Mouse (Mus musculus) hindlimb bud, embryonic 11.5 days (tissue): ENCODE results near the gene Cilp.

Source experiments
- DNase-seq: peaks from one replicate; pipeline ENCODE4 v3.0.0-alpha.2; 2012; ENCODE audit warnings: low read depth, low spot score; ENCODE audit errors: extremely low spot score

Gene Cilp

DNA sequence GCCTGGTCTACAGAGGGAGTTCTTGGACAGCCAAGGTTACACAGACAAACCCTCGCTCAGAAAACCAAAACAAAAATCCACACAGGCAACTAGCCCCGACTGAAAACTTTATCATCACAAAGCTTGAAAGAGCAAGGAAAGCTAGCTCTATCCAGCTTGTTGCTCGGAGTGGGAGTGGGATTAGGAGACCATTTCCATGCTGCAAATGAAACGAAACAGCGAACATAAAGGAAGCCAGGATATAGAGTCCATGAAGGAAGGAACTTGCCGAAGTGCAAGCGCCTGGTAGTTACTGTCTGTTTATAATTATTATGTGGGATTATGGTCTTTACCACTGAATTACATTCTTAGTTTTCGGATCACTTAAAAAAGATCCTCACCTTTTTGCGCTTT lies 28.6 kb downstream of the Cilp start:
- no peak for DNase-seq

DNA sequence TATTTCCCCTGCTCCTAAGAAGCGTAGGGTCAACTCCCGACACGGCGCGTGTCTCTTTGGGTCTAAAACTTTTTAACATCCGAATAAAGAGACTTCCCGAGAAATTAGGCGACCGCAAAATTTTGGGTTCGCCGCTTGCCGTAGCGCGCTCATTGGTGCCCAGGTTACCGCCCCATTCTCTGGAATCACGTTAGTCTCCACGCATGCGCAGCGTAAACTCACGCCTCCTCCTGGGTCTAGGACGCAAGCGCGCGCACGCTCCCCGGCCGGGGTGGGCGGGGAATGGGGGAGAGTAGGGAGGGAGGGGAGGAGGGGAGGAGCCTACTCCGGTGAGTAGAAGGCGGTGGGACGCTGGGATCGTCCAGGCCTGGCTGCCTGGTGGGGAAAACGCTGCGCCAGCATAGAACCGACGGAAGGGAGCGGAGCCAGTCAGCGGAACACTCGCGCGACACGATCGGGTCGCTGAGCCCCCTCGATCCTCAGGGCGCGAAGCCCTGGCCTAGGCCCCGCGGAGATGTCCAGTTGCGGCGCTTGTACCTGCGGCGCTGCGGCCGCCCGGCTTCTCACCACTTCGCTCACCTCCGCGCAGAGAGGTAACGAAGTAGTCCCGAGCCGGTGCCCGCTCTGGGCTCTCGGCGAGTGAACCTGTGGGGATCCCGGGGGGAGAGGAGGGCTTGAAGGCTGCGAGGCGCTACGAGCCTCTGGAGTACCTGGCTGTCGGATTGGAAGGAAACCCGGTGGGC lies 29.2 kb downstream of the Cilp start, which contains the start of gene Clpx:
Clpx (plus strand) TSS at position 288 of the 743 bp plus-strand sequence.
- DNase-seq: peak; percentile 98

DNA sequence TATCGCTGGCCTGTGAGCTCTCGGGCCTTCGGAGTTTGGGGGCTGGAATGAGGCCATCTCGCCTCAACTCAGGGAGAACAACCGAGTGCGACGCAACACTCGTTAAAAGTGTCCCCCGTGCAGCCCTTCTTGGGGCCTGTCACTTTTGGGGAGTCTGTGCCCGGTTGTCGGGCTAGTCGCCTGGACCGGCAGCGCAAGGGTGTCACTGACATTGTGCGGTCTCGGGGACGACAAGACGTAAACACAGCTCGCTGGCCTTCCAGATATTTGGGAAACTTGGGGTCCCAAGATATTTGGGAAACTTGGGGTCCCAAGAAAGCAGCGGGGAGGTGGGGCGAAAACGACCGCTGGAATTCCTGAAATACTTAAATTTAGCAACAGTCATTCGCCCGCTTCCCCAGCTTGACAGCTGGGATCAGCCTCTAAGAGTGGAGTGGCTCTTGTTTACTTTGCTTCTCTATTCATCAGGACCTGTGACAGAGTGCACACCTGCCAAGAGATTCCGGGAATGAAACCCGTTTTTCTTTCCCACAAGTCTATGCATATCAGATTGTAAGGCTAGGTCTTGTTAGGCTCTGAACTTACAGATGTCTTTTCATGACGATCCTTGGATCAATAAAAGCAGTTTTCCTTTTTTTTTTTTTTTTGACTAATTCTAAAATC lies 29.9 kb downstream of the Cilp start:
- no peak for DNase-seq

DNA sequence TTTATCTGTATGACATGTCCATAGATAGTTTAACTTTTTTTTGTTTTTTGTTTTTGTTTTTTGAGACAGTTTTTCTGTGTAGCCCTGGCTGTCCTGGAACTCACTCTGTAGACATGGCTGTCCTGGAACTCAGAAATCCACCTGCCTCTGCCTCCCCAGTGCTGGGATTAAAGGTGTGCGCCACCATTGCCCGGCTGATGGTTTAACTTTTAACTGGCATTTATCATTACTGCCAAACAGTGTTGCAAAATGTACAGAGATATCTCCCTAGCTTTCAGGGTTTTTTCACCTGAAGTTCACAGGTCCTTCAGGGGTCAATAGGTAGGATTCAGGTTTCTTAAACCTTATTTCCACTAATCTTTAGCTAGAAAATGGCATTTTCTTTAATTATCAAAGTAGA lies 32.1 kb downstream of the Cilp start:
- DNase-seq: no peak

DNA sequence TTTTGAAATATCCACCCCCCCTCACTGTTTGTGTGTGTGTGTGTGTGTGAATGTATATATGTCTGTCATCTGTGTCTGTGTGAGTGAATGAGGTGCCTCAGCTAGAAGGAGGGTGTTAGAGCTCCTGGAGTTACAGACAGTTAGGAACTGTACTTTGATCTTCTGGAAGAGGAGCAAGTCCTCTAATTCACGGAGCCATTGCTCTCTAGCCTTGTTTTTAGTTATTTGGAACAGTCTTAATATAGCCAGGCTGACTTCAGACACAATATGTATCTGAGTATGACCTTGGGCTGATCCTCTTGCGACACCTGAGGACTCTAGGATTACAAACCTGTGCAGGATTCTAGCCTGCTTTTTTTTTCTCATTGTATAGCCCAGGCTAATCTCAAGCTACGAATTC lies 33.8 kb downstream of the Cilp start:
- DNase-seq: no peak

DNA sequence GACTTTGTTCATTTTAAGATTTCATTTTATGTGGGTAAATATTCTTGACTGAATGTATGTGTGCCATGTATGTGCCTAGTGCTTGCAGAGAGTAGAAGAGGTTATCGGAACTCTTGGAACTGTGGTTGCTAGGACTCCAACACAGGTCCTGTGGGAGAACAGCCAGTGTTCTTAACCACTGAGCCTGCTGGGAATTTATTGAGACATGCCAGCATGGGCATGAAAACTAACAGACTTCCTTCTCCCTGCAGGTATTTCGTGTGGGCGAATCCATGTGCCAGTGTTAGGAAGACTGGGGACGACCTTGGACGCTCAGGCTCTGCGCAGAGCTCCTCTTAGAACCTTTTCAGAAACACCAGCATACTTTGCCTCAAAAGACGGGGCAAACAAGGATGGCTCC lies 34.7 kb downstream of the Cilp start:
- no peak for DNase-seq

DNA sequence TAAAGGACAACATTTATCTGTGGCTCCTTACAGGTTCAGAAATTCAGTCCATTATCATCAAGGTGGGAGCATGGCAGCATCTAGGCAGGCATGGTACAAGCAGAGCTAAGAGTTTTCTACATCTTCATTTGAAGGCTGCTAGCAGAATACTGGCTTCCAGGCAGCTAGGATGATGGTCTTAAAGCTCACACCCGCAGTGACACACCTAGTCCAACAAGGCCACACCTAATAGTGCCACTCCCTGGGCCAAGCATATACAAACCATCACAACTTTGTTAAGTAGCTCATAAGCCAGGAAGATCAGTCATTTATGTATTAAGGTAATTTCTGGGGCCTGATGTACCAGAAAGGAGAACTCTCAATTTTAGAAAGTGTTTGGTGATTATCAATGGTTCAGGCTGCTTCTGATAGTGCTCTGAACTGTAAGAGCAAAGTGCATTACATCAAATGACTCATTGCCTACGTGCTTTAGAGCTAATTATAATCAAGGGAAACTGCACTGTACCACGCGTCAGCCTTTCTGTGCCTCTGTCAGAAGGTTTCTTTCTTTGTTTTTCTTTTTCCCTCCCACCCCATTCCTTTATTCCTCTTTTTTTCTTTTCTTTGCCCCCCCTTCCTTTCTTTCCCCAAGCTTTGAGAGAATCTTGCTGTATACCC lies 37.5 kb downstream of the Cilp start:
- DNase-seq: no peak

DNA sequence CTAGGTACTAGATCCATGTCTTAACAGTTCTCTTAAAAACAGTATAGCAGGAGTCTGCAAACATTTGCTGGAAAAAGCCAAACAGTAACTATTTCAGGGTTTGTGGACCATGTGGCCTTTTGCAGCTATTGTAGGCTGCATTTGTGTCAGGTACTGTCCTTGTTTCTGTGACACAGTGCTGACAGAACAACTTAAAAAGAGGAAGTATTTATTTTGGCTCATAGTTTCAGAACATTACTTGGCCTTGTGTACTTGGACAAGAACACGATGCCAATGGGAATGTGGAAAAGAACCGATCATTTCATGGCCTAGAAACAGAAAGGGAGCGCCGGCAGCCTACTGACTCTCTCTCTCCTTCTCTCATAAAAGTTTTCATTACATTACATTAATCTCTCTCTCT lies 38.6 kb downstream of the Cilp start:
- no peak for DNase-seq

DNA sequence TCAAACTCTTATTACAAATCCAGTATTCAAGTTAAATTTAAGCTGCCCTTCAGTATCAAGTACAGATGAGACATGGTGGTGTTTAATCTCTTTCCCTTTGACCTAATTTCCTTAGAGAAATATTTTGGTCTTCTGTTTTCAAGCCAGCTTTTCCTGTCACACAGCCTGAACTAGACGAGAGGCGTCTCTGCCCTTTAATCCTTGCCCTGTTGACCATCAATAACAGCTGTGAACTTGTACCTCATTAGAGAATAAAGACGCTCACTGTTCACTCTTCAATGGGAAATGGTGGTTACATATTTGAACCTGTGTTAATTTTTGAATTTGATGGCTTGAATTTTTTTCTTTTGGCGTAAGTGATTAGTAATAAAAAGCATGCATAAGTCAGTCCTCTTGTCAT lies 39.3 kb downstream of the Cilp start:
- no peak for DNase-seq

DNA sequence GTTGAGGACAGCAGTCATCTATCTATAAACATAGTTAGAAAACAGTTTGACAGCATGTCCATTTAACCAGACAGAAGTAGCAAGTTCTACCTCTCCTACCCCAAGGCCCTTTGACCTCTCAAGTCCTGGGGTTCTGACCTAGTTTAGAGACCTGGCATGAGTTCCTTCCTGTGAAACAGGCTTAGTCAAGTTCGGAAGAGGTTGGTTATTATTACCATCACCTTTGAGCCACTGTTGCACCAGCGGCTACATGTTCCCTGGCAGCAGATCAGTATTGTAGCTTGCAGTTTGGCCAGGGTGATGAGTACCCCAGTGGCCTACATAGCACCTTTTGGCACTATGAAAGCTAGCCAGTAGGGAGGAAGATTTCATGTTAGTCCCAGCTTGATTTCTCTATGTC lies 41.7 kb downstream of the Cilp start:
- no peak for DNase-seq

DNA sequence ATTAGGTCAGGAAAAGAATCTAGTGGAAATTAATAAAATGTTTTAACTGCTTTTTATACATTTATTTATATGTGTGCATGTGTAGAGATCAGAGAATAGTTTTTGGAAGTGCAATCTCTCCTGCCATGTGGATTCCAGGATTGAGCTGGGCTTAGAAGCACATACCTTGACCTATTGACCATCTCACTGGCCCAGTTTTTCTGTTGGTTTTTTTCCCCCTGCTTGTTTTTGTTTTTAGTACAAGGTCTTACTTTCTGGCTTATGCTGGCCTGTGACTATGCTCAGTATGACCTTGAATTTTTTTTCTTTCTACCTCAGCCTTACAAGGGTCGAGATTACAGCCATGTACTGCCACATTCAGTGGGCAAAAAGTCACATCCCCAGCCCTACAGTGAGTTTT lies 43.0 kb downstream of the Cilp start:
- DNase-seq: no peak

DNA sequence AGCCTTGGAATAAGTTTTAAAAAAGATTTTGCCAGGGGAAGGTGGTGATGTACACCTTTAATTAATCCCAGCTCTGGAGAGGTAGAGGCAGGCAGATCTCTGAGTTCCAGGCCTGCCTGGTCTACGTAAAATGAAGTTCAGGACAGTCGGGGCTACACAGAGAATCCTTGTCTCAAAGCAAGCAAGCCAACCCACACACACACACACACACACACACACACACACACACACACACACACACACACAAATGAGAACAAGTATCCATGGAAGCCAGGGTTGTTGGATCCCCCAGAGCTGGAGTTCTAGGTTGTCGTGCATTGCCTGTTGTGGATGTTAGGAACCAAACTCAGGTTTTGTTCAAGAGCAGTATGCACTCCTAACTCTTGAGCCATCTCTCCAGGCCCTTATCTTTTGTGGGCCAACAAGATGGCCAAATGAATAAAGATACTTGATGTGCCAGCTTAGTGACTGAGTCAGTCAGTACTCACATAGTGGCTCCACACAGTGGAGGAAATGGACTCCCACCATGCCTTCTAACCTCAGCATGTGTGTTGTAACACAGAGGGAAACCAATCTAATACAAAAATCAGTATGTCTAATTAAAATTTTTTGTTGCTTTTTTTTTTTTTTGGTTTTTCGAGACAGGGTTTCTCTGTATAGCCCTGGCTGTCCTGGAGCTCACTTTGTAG lies 47.8 kb downstream of the Cilp start:
- no peak for DNase-seq

DNA sequence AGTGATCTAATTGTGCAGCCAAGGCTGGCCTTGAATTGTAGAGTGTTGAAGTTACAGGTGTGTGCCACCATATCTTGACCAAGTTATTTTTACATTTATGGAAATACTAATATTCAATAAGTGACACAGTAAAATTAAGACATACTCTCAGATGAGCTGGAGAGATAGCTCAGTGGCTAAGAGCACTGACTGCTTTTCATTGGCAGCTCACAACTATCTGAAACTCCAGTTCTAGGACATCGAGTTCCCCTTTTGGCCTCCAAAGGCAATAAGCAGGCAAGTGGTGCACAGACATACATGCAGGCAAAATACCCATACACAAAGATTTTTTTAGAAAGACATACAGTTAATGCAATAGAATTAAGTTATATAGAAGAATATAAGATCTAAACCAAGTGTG lies 48.9 kb downstream of the Cilp start:
- DNase-seq: no peak

DNA sequence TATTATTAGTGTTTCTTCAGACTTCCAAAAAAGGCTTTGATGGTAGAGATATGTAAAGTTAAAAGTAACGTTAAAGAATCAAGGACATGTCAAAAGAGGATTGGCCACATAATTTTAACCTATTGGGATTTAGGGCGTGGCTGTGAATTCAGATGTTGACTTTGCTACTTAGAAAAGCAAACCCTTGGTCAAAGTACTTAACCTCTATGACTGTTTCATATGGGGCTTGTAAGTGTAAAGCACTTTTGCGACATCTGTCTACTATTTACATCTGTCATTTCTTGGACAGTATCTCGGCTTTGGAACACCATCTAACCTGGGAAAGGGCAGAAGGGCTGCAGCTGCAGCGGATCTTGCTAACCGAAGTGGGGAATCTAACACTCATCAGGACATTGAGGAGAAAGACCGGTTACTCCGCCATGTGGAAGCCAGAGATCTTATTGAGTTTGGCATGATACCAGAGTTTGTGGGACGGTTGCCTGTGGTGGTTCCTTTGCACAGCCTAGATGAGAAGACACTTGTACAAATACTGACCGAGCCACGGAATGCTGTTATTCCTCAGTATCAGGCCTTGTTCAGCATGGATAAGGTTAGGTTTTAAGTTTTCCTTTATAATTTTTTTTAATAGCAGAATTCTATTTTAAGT lies 57.4 kb downstream of the Cilp start:
- no peak for DNase-seq

DNA sequence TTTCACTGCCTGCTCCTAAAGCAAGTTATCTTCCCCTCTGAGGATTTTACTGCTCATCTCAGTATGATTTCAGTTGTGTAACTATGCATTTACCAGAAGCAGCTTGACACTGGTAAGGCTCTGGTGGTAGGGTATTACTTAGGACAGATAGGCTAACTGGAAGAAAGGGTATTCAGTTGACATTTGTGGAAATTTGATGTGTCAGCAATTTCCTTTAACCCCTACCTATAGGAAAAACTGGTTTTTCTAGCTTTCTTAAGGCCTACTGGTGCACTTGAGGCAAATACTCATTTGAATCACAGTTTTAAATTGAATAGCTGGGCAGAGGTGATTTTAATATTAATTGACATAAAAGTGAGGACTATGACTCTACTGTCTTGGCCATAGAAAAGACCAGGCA lies 61.0 kb downstream of the Cilp start:
- DNase-seq: no peak

DNA sequence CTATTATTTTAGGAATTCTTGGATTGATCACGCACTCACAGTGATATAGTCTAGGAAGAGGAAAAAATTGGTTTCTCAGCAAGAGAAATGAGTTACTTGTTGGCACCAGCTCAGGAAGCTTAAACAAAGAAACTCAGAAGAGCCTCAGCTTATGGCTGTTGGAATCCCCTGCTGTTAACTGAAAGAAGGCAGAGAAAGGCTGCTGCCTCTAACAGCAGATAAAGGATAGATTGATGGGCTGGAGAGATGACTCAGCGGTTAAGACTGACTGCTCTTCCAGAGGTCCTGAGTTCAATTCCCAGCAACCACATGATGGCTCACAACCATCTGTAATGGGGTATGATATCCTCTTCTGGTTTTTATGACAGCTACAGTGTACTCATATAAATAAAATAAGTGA lies 62.4 kb downstream of the Cilp start:
- no peak for DNase-seq
